Mouse (Mus musculus): ENCODE measurements around the gene Trappc12. TPM values are rescaled to one million over a fixed set of nuclear protein-coding genes. Genes with fewer than 3 reads are reported as not detected.

Trappc12 gene
- polyA plus RNA-seq, 1 experiment: 7.8 TPM

DNA sequence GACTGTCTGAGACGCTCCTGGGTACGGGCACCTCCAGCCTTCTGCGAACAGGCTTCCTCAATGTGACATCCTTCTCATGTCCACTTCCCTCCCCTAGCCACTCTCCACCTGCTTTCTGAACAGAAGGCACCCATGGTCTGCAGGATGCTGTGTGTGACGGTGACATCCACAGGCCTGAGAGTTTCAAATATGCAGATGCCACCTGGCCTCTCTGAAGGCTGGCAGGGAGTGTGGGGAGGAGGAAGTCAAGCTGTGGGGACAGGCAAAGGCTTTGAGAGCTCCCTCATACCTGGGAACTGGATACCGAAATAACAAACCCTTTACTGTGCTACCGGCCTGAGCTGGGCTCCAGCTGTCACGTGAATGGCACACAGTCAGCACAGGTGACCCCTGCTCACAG is 55.5 kb downstream of the Trappc12 start:
- TF ChIP-seq FLI1 (IDR thresholded peaks at IDR 0.05; ENCODE audit: low read length): no peak
- no peaks in the 10 kb centered on the region for H3K27me3 ChIP-seq (replicated peaks)

DNA sequence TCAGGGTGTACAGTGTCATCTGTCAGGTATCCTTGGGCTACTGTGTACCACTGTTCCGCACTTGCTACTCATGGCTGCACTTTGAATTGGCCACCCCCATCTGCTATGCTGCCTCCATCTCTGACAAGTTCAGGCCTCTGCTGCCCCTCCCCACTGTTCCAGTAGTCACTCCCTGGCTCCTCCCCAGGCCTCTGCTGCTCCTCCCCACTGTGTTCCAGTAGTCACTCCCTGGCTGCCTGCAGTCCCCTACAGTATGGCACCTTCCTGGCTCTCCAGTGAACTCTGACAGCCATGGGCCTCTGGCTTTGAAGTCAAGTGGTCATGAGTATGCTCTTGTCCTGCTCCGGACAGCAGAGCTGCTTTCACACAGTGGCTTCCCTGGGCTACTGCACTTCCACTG is 56.0 kb downstream of the Trappc12 start:
- Histone ChIP-seq H3K36me3 (replicated peaks; ENCODE audit: low read length) (peaks cover 98% of the 10 kb centered on the region), H3K4me3 (replicated peaks) (no peak overlapping the region), H3K4me1 (peaks cover 23% of the 10 kb centered on the region), H3K27me3 (replicated peaks) (no peaks in the 10 kb centered on the region), H3K9me3 (no peaks in the 10 kb centered on the region)
- no peak for TF ChIP-seq GATA1 (IDR thresholded peaks at IDR 0.05; ENCODE audit: borderline replicate concordance, low read length)
- no peak for TF ChIP-seq FLI1 (IDR thresholded peaks at IDR 0.05; ENCODE audit: low read length)

More for the DNA sequence above, 55.5 kb downstream of the Trappc12 start:
- H3K4me1 ChIP-seq: peaks cover 19% of the 10 kb centered on the region
- no peak overlapping the region for H3K4me3 ChIP-seq (replicated peaks)
- H3K36me3 ChIP-seq (replicated peaks; ENCODE audit: low read length): peaks cover 96% of the 10 kb centered on the region
- no peaks in the 10 kb centered on the region for H3K9me3 ChIP-seq

GRCm38 (mm10) chr12:28693738-28694137 is 56.5 kb downstream of the Trappc12 start:
- peaks cover 24% of the 10 kb centered on the region for H3K4me1 ChIP-seq
- H3K4me3 ChIP-seq (replicated peaks): no peak overlapping the region
- H3K9me3 ChIP-seq: no peaks in the 10 kb centered on the region
- TF ChIP-seq GATA1 (IDR thresholded peaks at IDR 0.05; ENCODE audit: borderline replicate concordance, low read length): no peak
- TF ChIP-seq FLI1 (IDR thresholded peaks at IDR 0.05; ENCODE audit: low read length): no peak
- peaks cover 98% of the 10 kb centered on the region for H3K36me3 ChIP-seq (replicated peaks; ENCODE audit: low read length)
- no peaks in the 10 kb centered on the region for H3K27me3 ChIP-seq (replicated peaks)

GRCm38 (mm10) chr12:28690730-28691129 is 59.5 kb downstream of the Trappc12 start:
- peaks cover 23% of the 10 kb centered on the region for H3K4me1 ChIP-seq
- H3K36me3 ChIP-seq (replicated peaks; ENCODE audit: low read length): peaks cover 86% of the 10 kb centered on the region
- H3K27me3 ChIP-seq (replicated peaks): no peaks in the 10 kb centered on the region
- H3K4me3 ChIP-seq (replicated peaks): no peak overlapping the region
- no peak for TF ChIP-seq GATA1 (IDR thresholded peaks at IDR 0.05; ENCODE audit: borderline replicate concordance, low read length)
- TF ChIP-seq FLI1 (IDR thresholded peaks at IDR 0.05; ENCODE audit: low read length): no peak
- no peaks in the 10 kb centered on the region for H3K9me3 ChIP-seq

- H3K4me3 ChIP-seq (replicated peaks): no peak overlapping the region
- H3K36me3 ChIP-seq (replicated peaks; ENCODE audit: low read length): peaks cover 77% of the 10 kb centered on the region
- TF ChIP-seq FLI1 (IDR thresholded peaks at IDR 0.05; ENCODE audit: low read length) (no peak), GATA1 (IDR thresholded peaks at IDR 0.05; ENCODE audit: borderline replicate concordance, low read length) (no peak)
- H3K9me3 ChIP-seq: no peaks in the 10 kb centered on the region
- no peaks in the 10 kb centered on the region for H3K27me3 ChIP-seq (replicated peaks)
- H3K4me1 ChIP-seq: peaks cover 14% of the 10 kb centered on the region
These were observed 61.3 kb downstream of the Trappc12 start for GRCm38 (mm10) chr12:28688996-28689395.

DNA sequence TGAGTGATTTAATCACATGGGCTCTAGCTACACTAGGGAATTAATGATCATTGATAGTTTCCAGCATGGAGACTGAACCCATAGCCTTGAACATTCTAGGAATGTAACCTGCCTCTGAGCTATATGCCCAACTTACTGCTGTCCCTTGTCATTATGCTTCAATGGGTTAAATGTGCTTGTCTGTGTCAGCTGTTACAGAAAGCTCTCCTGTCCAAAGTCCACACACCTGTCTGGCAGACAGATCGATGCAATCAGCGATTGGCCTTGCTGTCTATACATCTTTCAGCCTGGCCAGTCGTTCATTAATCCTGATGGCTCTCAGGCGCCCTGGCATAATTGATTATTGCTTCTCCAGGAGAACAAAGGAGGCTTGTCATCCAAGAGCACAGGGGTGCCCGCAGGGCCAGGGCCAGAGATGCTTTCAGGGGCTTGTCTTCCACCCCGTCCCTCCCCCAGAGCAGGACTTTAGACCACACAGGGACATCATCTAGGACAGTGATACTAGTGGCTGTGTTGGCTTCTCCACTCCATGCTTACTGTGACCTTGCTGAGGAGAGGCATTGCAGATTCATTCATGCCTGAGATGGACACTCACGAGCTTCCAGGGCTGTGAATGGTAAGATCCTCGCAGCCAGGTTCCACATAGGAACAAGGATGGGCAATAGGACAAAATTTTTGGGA is 63.9 kb downstream of the Trappc12 start:
- H3K9me3 ChIP-seq: no peaks in the 10 kb centered on the region
- H3K27me3 ChIP-seq (replicated peaks): no peaks in the 10 kb centered on the region
- no peak for TF ChIP-seq GATA1 (IDR thresholded peaks at IDR 0.05; ENCODE audit: borderline replicate concordance, low read length)
- no peak for TF ChIP-seq FLI1 (IDR thresholded peaks at IDR 0.05; ENCODE audit: low read length)
- peaks cover 8% of the 10 kb centered on the region for H3K4me1 ChIP-seq
- peaks cover 63% of the 10 kb centered on the region for H3K36me3 ChIP-seq (replicated peaks; ENCODE audit: low read length)
- H3K4me3 ChIP-seq (replicated peaks): no peak overlapping the region

- no peaks in the 10 kb centered on the region for H3K27me3 ChIP-seq (replicated peaks)
- no peaks in the 10 kb centered on the region for H3K9me3 ChIP-seq
- TF ChIP-seq GATA1 (IDR thresholded peaks at IDR 0.05; ENCODE audit: borderline replicate concordance, low read length): no peak
- no peak for TF ChIP-seq FLI1 (IDR thresholded peaks at IDR 0.05; ENCODE audit: low read length)
- H3K4me3 ChIP-seq (replicated peaks): no peak overlapping the region
- H3K4me1 ChIP-seq: peaks cover 8% of the 10 kb centered on the region
- H3K36me3 ChIP-seq (replicated peaks; ENCODE audit: low read length): peaks cover 63% of the 10 kb centered on the region
These were observed 64.5 kb downstream of the Trappc12 start for GRCm38 (mm10) chr12:28685771-28686170.

DNA sequence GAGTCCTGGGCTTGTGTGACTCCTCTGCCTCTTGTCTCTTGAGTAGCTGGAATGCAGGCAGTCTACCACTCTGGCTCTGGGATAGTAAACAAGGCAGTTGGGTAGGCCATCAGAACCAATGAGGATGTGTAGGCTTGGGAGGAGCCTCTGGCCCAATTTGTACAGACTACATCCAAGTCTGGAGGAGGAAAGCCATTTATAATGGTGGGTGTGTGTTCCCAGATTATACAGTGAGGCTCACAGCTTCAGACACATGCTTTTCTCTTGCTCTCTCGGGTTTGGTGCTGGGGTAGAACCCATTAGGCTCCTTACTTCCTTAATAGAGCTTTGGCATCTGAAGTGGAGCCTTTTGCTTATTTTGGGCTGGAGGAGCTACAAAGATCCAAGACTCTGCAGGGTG is 65.6 kb downstream of the Trappc12 start:
- Histone ChIP-seq H3K4me3 (replicated peaks) (no peak overlapping the region), H3K9me3 (no peaks in the 10 kb centered on the region), H3K27me3 (replicated peaks) (no peaks in the 10 kb centered on the region), H3K36me3 (replicated peaks; ENCODE audit: low read length) (peaks cover 63% of the 10 kb centered on the region), H3K4me1 (peaks cover 8% of the 10 kb centered on the region)
- no peak for TF ChIP-seq FLI1 (IDR thresholded peaks at IDR 0.05; ENCODE audit: low read length)

DNA sequence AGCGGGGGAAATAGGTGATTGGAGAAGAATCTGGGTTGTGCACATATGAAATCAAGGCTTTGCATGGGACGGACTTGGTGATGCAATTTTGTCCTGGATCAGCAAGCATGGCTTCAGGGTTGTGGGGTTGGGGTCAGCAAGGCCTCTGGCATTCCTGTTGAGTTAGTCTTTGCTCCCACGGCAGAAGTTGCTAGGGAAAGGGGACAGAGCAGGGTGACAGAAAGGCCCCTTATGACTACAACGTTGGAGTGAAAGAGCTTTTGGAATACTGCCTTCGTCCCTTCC is 74.4 kb downstream of the Trappc12 start:
- peaks cover 35% of the 10 kb centered on the region for H3K36me3 ChIP-seq (replicated peaks; ENCODE audit: low read length)
- TF ChIP-seq FLI1 (IDR thresholded peaks at IDR 0.05; ENCODE audit: low read length) (no peak), GATA1 (IDR thresholded peaks at IDR 0.05; ENCODE audit: borderline replicate concordance, low read length) (no peak)
- no peaks in the 10 kb centered on the region for H3K9me3 ChIP-seq
- H3K4me3 ChIP-seq (replicated peaks): peak overlapping the region; percentile 96
- peaks cover 18% of the 10 kb centered on the region for H3K4me1 ChIP-seq
- H3K27me3 ChIP-seq (replicated peaks): no peaks in the 10 kb centered on the region

GRCm38 (mm10) chr12:28675121-28675924 is 74.9 kb downstream of the Trappc12 start, which contains the start of gene Adi1:
Adi1 (plus strand) TSS chr12:28675231.
- Histone ChIP-seq H3K9me3 (no peaks in the 10 kb centered on the region), H3K4me1 (peaks cover 18% of the 10 kb centered on the region), H3K4me3 (replicated peaks) (peak within 1 kb of the TSS; percentile 96), H3K27me3 (replicated peaks) (no peaks in the 10 kb centered on the region), H3K36me3 (replicated peaks; ENCODE audit: low read length) (peaks cover 29% of the 10 kb centered on the region)
- TF ChIP-seq GATA1 (IDR thresholded peaks at IDR 0.05; ENCODE audit: borderline replicate concordance, low read length) (no peak), FLI1 (IDR thresholded peaks at IDR 0.05; ENCODE audit: low read length) (no peak)
